Mouse (Mus musculus) neural tube, embryonic 11.5 days (tissue): ENCODE measurements around the gene Enpp3. TPM values are rescaled to one million over a fixed set of nuclear protein-coding genes. Genes with fewer than 3 reads are reported as not detected.

Experiments used
- ATAC-seq: fragments of 200-750 bp; cut with Nextera tagmentation; 2 replicates; pipeline ENCODE4 v1.8.0; 2017; ENCODE audit warnings: moderate number of reproducible peaks, mild to moderate bottlenecking, moderate TSS enrichment, moderate library complexity; ENCODE audit not compliant: insufficient read depth, low FRiP score, low TSS enrichment
- DNase-seq: peaks from one replicate; pipeline ENCODE4 v3.0.0-alpha.2; 2015; ENCODE audit warnings: low spot score
- H3K27ac ChIP-seq: fragments of 300-500 bp; sonication (generic); 2 replicates; pipeline ENCODE4 v1.5.1; 2014; ENCODE audit warnings: low read depth, mild to moderate bottlenecking, low read length
- H3K27me3 ChIP-seq: fragments of 300-500 bp; sonication (generic); 2 replicates; pipeline ENCODE4 v1.6.1; 2014; ENCODE audit warnings: mild to moderate bottlenecking, low read length, mixed read lengths; ENCODE audit not compliant: control insufficient read depth, insufficient read depth
- H3K36me3 ChIP-seq: fragments of 300-500 bp; sonication (generic); 2 replicates; pipeline ENCODE4 v1.6.1; 2014; ENCODE audit warnings: mild to moderate bottlenecking, low read length, moderate library complexity, mixed read lengths; ENCODE audit not compliant: control insufficient read depth, insufficient read depth
- H3K4me1 ChIP-seq: fragments of 300-500 bp; sonication (generic); 2 replicates; pipeline ENCODE4 v1.6.1; 2014; ENCODE audit warnings: low read length, mixed read lengths; ENCODE audit not compliant: control insufficient read depth, insufficient read depth
- H3K4me2 ChIP-seq: fragments of 300-500 bp; sonication (generic); 2 replicates; pipeline ENCODE4 v1.6.1; 2014; ENCODE audit warnings: low read depth, mild to moderate bottlenecking, moderate library complexity
- H3K4me3 ChIP-seq: fragments of 300-500 bp; sonication (generic); 2 replicates; pipeline ENCODE4 v1.5.1; 2014; ENCODE audit warnings: low read depth, low read length
- H3K9ac ChIP-seq: fragments of 300-500 bp; sonication (generic); 2 replicates; pipeline ENCODE4 v1.6.1; 2014; ENCODE audit warnings: mild to moderate bottlenecking, low read length
- H3K9me3 ChIP-seq: fragments of 300-500 bp; sonication (generic); 2 replicates; pipeline ENCODE4 v1.6.1; 2016; ENCODE audit warnings: low read length; ENCODE audit not compliant: control insufficient read depth
- WGBS: fragments of 180-500 bp; shearing (Covaris S2); extraction: QIAGEN DNeasy Blood & Tissue Kit; methylation state at CpG from one replicate; pipeline ENCODE4 v1.1.7; 2014; 5-methylcytosine and 5-hydroxymethylcytosine counted together
- polyA plus RNA-seq: library from polyadenylated mRNA; unstranded; fragments of >200 nt; fragmentation: Nextera tagmentation; extraction: Ambion mirVana; gene quantifications from 2 replicates; pipeline ENCODE4 v1.2.1, GENCODE M21; 2014

The Enpp3 gene
- polyA plus RNA-seq, 1 experiment from 2014 or later: 7.2 TPM

DNA sequence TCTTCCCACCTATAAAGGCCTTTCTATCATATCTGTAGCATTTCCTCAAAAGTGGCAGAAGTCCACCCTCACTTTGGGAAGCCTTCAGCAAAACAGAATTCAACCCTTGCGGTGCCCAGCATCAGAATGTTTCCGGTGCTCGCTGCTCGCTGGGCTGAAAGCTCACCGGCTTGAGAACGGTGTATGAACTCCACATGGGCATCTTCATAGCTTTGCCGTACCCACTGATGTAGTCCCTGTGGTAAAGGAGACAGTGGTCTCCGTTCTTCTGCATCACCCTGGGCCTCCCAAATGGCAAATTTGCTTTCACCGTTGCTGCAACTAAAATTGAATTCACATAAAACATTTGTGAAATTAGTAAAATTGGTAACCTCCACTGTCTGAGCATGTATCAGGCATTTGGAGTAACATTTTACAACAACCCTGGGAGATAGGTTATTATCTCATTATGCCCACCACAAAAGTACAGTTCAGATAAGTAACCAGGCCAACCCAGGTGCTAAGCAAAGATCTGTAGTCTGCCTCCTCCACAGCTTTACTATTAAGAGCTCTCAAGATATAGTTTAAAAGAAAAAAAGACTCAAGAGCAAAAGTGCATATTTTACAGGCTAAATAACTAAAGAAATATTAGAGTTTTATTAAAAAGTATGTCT is 57.9 kb downstream of the Enpp3 start:
- WGBS: 95% methylated on average over 9 of the region's 9 CpGs
- Histone ChIP-seq H3K36me3 (no peaks in the 10 kb centered on the region), H3K9ac (no peak overlapping the region), H3K4me1 (no peaks in the 10 kb centered on the region; the same call in 1 of the 2 replicates), H3K9me3 (no peaks in the 10 kb centered on the region), H3K4me2 (no peak overlapping the region), H3K4me3 (no peak overlapping the region), H3K27me3 (no peaks in the 10 kb centered on the region), H3K27ac (no peak overlapping the region)
- no peak for ATAC-seq
- no peak for DNase-seq

DNA sequence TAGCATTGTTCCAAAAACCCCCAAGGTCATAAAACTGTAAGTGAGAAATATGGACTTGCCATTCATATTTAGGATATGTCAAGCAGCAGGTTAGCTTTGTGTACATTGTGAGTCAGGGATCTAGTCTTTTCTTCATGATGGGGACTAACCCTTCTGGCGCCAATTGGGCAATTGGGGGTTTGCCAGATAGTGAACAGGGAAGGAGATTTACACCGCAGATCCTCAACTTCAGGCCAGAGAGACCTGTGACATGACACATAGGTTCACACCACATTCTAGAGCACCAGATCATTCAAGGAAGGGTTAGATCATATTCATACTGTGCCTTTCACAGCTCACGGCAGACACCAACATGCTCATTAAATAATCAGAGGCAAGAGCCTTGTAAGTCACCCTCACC is 58.7 kb downstream of the Enpp3 start:
- Histone ChIP-seq H3K27me3 (no peaks in the 10 kb centered on the region), H3K4me2 (no peak overlapping the region), H3K9me3 (no peaks in the 10 kb centered on the region), H3K27ac (no peak overlapping the region), H3K9ac (no peak overlapping the region), H3K36me3 (no peaks in the 10 kb centered on the region), H3K4me3 (no peak overlapping the region), H3K4me1 (no peaks in the 10 kb centered on the region; the same call in 1 of the 2 replicates)
- 87% methylated on average over 3 of the region's 3 CpGs for WGBS
- no peak for ATAC-seq
- no peak for DNase-seq

DNA sequence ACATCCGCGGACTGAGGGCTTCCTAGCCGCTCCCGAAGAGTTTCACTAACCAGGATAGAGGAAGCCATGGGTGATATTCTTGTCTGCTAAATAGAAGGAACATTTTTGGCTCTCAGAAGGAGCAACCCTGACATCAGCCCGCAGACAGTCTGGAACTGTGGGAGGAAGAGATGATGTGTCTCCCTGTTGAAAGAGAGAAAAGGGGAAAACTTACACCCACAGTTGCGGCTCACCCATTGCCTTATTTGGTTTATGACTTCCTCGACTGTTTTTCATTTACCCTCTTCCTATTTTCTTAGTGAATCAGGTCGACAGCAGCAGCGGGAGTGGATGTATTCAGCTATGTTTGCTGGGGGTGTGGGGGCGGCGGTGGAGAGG is 64.0 kb downstream of the Enpp3 start:
- H3K4me2 ChIP-seq: no peak overlapping the region
- WGBS: 69% methylated on average over 11 of the region's 11 CpGs
- no peaks in the 10 kb centered on the region for H3K36me3 ChIP-seq
- no peak for DNase-seq
- no peak for ATAC-seq
- H3K27ac ChIP-seq: no peak overlapping the region
- H3K4me1 ChIP-seq: no peaks in the 10 kb centered on the region; the same call in 1 of the 2 replicates
- H3K9ac ChIP-seq: no peak overlapping the region
- no peak overlapping the region for H3K4me3 ChIP-seq
- no peaks in the 10 kb centered on the region for H3K27me3 ChIP-seq
- no peaks in the 10 kb centered on the region for H3K9me3 ChIP-seq

DNA sequence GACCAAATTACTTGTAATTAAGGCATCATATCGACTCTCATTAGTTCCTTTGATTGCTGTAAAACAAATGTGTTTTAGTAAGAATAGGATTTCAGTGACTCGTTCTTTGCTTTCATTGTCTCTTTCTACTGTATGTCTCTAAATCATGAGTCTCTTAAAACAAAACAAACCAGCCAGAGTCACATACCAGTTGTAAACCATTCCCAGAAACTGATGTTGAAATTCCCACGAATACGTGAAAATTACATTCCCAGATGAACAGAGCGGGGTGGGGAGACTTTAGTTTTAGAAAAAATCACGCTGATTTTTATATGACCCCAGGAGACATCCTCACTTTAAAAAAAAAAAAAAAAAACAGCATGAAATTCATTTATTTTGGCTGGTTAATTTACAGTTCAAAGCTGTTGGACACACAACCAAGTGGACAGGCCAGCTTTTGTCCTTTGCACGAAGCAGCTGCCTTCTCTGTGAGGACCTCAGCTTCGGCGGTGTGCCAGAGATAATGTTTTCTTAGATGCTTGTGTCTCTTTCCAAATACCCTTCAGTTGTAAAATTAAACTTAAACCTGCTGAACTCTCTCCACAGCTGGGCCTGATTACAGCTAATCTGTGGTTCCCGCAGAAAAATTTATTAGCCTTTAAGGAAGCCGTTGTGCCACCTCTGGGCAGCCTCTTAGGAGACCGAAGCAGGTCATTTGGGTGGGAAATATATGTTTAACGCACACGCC is 64.5 kb downstream of the Enpp3 start:
- DNase-seq (no peak), ATAC-seq (no peak)
- Histone ChIP-seq H3K27ac (no peak overlapping the region), H3K4me2 (no peak overlapping the region), H3K4me3 (no peak overlapping the region), H3K9ac (no peak overlapping the region), H3K4me1 (no peaks in the 10 kb centered on the region; the same call in 1 of the 2 replicates), H3K27me3 (no peaks in the 10 kb centered on the region), H3K36me3 (no peaks in the 10 kb centered on the region), H3K9me3 (no peaks in the 10 kb centered on the region)
- WGBS: 64% methylated on average over 14 of the region's 14 CpGs

DNA sequence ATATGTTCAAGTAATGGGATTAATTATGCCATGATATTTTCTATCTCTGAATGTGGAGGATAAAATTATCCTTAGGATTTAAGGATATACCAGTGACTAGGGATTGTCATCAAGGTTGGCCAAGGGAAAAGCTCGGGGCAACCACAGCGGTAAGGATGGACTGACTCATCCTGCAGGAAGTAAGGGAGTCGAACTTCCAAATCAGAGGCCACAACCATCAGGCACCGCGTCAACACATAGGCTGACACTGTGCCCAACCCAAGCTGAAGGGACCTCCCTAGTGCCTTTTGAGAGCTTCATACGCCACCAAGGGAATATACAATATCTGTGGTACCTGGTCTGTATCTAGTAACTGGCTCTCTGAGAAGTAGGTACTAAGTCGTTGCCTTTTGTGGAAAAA is 73.1 kb downstream of the Enpp3 start:
- Histone ChIP-seq H3K4me3 (no peak overlapping the region), H3K4me2 (no peak overlapping the region), H3K9me3 (no peaks in the 10 kb centered on the region), H3K36me3 (no peaks in the 10 kb centered on the region), H3K4me1 (no peaks in the 10 kb centered on the region), H3K27me3 (no peaks in the 10 kb centered on the region), H3K27ac (no peak overlapping the region), H3K9ac (no peak overlapping the region)
- 91% methylated on average over 7 of the region's 7 CpGs for WGBS
- DNase-seq (no peak), ATAC-seq (no peak)

DNA sequence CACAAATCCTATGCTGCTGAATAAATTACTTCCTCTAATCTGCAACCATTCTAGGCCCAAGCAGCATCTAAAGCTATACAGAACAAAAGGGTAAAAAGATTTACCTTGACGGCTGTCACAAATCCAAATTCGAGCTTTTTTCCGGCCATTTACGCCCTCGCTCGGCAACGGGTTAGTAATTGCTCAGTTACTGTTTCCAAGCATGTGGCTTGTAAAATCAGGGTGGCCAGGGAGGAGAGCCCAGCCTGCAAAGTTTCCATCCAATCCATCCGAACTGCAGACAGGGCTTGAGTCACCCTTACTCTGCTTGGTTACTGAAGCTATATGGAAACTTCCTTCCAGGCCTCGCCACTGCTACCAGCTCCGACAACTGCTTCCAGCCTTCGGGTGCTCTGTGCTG is 74.9 kb downstream of the Enpp3 start:
- H3K4me3 ChIP-seq: no peak overlapping the region
- H3K4me1 ChIP-seq: no peaks in the 10 kb centered on the region
- H3K9ac ChIP-seq: no peak overlapping the region
- H3K27me3 ChIP-seq: no peaks in the 10 kb centered on the region
- H3K36me3 ChIP-seq: no peaks in the 10 kb centered on the region
- DNase-seq: no peak
- 39% methylated on average over 11 of the region's 11 CpGs for WGBS
- H3K4me2 ChIP-seq: no peak overlapping the region
- no peak for ATAC-seq
- no peak overlapping the region for H3K27ac ChIP-seq
- no peaks in the 10 kb centered on the region for H3K9me3 ChIP-seq

DNA sequence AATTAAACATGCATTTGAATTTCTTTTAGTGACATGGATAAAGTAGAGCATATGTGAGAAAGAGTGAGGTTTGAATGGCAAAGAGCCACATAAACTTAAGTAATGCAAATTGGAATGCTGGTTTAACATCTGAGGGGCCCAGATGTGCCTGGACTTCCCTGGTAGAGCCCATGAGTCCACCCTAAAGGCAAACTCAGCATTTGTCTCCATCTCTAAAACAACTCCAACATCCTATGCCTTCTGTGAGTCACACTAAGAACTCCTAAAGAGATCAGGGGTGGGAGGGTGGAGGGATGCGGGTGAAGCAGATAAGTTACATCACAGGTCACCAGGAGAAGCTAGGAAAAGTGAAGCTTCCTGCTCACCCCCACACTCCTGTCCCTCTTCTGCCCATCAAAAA is 76.6 kb downstream of the Enpp3 start:
- H3K27ac ChIP-seq: no peak overlapping the region
- H3K9me3 ChIP-seq: no peaks in the 10 kb centered on the region
- no peaks in the 10 kb centered on the region for H3K4me1 ChIP-seq
- no peak overlapping the region for H3K9ac ChIP-seq
- no peak overlapping the region for H3K4me3 ChIP-seq
- H3K36me3 ChIP-seq: no peaks in the 10 kb centered on the region
- H3K4me2 ChIP-seq: no peak overlapping the region
- ATAC-seq (no peak), DNase-seq (no peak)
- 82% methylated on average over 1 of the region's 1 CpGs for WGBS
- H3K27me3 ChIP-seq: no peaks in the 10 kb centered on the region

DNA sequence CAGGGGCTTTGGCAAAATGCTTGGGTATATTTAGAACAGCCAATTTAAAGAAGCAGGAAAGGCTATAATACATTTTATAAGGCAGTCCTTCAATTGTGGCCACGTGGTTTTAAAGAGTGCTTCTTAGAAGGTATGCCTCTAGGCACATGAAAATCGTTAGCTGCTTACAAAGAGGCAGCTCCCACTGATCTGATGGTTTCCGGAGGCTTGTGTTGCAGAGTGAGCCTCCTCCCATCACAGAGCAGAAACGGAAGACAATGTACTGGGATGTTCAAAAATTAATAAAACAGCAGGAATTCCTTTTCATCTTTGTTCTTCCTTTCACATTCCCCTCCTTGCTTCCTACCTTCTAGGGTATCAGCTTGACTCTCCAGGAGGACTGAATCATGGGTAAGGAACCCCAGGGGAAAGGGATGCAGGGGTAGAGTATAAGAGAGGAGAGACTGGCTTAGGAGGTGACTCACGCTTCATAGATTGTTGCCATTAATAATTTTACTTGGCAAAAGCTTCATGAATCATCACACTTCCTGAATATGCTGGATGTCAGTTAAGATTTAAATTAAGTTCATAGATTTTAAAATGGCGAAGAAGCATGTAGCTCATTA is 77.4 kb downstream of the Enpp3 start:
- DNase-seq: no peak
- WGBS: 42% methylated on average over 6 of the region's 6 CpGs

DNA sequence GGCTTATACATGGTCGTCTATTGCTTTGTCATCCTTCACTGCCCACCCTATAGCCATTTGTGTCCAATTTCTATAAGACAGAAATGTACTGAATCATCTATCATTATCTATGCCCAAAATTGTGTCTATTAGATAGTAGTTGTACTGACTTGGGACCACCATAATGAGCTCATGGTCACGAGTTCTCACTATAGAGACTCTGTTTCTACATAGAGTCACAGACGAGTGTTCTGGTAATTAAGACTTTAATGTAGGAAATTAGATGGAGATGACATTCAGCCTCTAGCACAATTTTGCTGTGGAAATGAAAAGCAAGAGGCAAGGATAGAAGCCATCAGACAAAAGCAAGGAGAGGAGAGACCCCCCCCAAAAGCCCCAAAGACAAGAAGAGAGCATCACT is 78.0 kb downstream of the Enpp3 start:
- no peaks in the 10 kb centered on the region for H3K9me3 ChIP-seq
- H3K27ac ChIP-seq: no peak overlapping the region
- no peak overlapping the region for H3K4me2 ChIP-seq
- no peaks in the 10 kb centered on the region for H3K27me3 ChIP-seq
- no peak overlapping the region for H3K9ac ChIP-seq
- no peaks in the 10 kb centered on the region for H3K4me1 ChIP-seq
- 70% methylated on average over 3 of the region's 3 CpGs for WGBS
- H3K36me3 ChIP-seq: no peaks in the 10 kb centered on the region
- no peak for DNase-seq
- ATAC-seq: no peak
- H3K4me3 ChIP-seq: no peak overlapping the region

More for the DNA sequence above, 77.4 kb downstream of the Enpp3 start:
- no peak overlapping the region for H3K9ac ChIP-seq
- H3K36me3 ChIP-seq: no peaks in the 10 kb centered on the region
- no peaks in the 10 kb centered on the region for H3K4me1 ChIP-seq
- H3K27me3 ChIP-seq: no peaks in the 10 kb centered on the region
- H3K4me3 ChIP-seq: no peak overlapping the region
- no peak overlapping the region for H3K27ac ChIP-seq
- no peaks in the 10 kb centered on the region for H3K9me3 ChIP-seq
- no peak for ATAC-seq
- no peak overlapping the region for H3K4me2 ChIP-seq
